Mouse (Mus musculus) liver, embryonic 14.5 days (tissue): Measurements from ENCODE around the gene Ppp1r36. TPM values are rescaled to one million over a fixed set of nuclear protein-coding genes. Genes with fewer than 3 reads are reported as not detected.

ENCODE experiments used
- ATAC-seq: fragments of 200-750 bp; cut with Nextera tagmentation; 2 replicates; pipeline ENCODE4 v1.8.0; 2017; ENCODE audit warnings: moderate number of reproducible peaks, mild to moderate bottlenecking, moderate library complexity; ENCODE audit not compliant: insufficient read depth
- DNase-seq, 3 experiments: peaks; one replicate each; pipeline ENCODE4 v3.0.0-alpha.2; 2012 to 2013; ENCODE audit warnings: low read depth in 3 of 3, low spot score in 3 of 3
- H3K27ac ChIP-seq: fragments of 300-500 bp; sonication (generic); 2 replicates; pipeline ENCODE4 v1.5.1; 2014; ENCODE audit warnings: moderate library complexity, mild to moderate bottlenecking, control low read depth, inconsistent platforms
- H3K27me3 ChIP-seq: fragments of 300-500 bp; sonication (generic); 2 replicates; pipeline ENCODE4 v1.6.1; 2014; ENCODE audit warnings: mild to moderate bottlenecking, low read length, moderate library complexity; ENCODE audit not compliant: control insufficient read depth, insufficient read depth
- H3K36me3 ChIP-seq: fragments of 300-500 bp; sonication (generic); replicated peaks from 2 replicates; pipeline ENCODE4 v1.6.1; 2014; ENCODE audit warnings: low read depth; ENCODE audit not compliant: control insufficient read depth, insufficient read depth
- H3K4me1 ChIP-seq, 2 experiments: fragments of 200-500 bp in 1 of 2; fragments of 300-500 bp in 1 of 2; sonication (generic) in 1 of 2; replicated peaks; 2 replicates each; pipeline ENCODE4 v1.6.1; 2012 to 2014; ENCODE audit warnings: antibody characterized with exemption in 1 of 2, inconsistent platforms in 1 of 2, low read length in 1 of 2; ENCODE audit not compliant: control insufficient read depth in 2 of 2, insufficient read depth in 2 of 2
- H3K4me2 ChIP-seq: fragments of 300-500 bp; sonication (generic); 2 replicates; pipeline ENCODE4 v1.6.1; 2014; ENCODE audit warnings: low read depth, mild to moderate bottlenecking, control low read depth, moderate library complexity
- H3K4me3 ChIP-seq, 2 experiments: fragments of 200-500 bp in 1 of 2; fragments of 300-500 bp in 1 of 2; sonication (generic) in 1 of 2; 2 replicates each; pipeline ENCODE4 v1.5.1; 2012 to 2014; ENCODE audit warnings: low read depth in 2 of 2, low read length in 2 of 2, mild to moderate bottlenecking in 2 of 2, control low read depth in 1 of 2, inconsistent platforms in 1 of 2, moderate library complexity in 1 of 2; ENCODE audit not compliant: insufficient read depth in 1 of 2
- H3K9ac ChIP-seq: fragments of 300-500 bp; sonication (generic); replicated peaks from 2 replicates; pipeline ENCODE4 v1.6.1; 2014; ENCODE audit warnings: mild to moderate bottlenecking, control low read depth, moderate library complexity
- H3K9me3 ChIP-seq: fragments of 300-500 bp; sonication (generic); 2 replicates; pipeline ENCODE4 v1.6.1; 2016; ENCODE audit warnings: low read length, mixed read lengths; ENCODE audit not compliant: control insufficient read depth
- CTCF ChIP-seq: IDR thresholded peaks from 2 replicates; pipeline ENCODE4 v1.5.1; 2016; ENCODE audit warnings: antibody characterized with exemption, low read depth, control low read depth
- EP300 ChIP-seq: IDR thresholded peaks from 2 replicates; pipeline ENCODE4 v1.6.1; 2016; ENCODE audit warnings: antibody characterized with exemption, low read depth
- WGBS: fragments of 180-500 bp; shearing (Covaris S2); extraction: QIAGEN DNeasy Blood & Tissue Kit; methylation state at CpG from one replicate; pipeline ENCODE4 v1.1.7; 2014; ENCODE audit not compliant: insufficient replicate concordance; 5-methylcytosine and 5-hydroxymethylcytosine counted together
- polyA plus RNA-seq, 2 experiments: library from polyadenylated mRNA; depleted of rRNA in 1 of 2; stranded (reverse) in 1 of 2; unstranded in 1 of 2; fragments of >200 nt; fragmentation: Nextera tagmentation in 1 of 2; extraction: Ambion mirVana in 1 of 2; gene quantifications; 2 replicates each; pipeline versions ENCODE4 v1.2.1 to v1.2.3; 2012 to 2014

Gene Ppp1r36
- polyA plus RNA-seq, 2 experiments: 0.04 TPM; not detected in 1

DNA sequence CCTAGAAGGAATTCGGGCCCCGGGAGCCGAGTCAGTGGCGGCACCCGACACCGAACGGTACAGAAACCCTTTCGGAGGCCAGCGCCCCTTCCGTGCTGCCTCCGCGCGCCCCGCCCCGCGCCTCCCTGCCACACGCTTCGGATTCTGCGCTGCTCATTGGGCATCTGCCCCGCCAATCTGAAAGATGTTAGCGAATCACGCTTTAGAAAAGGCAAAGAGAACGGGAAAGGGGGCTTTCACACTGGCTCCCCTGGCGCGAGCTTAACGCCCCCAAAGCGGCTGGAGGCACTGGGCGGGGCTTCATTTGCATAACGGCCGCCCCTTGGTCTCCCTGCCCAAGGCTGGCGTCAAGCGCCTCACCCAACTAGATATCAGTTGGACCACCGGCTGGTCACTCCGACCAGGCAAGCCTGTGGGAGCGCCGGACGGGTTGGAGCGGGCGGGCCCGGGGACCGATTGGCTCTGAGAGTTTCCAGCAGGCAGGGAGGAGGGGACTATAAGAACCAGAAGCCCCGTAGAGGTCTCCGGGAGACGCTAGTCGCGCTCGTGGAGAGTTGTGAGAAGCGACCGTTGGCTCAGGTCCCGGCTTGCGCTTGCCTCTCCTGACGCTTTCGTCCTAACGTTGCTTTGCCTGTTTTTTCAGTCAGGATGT, 13.3 kb upstream of the Ppp1r36 start, which contains the start of gene Hspa2:
Gene Hspa2 (plus strand): TSS at position 291 of the 652 bp plus-strand sequence.
- Histone ChIP-seq H3K36me3 (no peaks in the 10 kb centered on the region), H3K27ac (peak within 1 kb of the TSS; percentile 46), H3K4me3 (peak within 1 kb of the TSS; percentile 74 to 86), H3K27me3 (peaks cover 36% of the 10 kb centered on the region), H3K4me2 (peak within 1 kb of the TSS; percentile 97), H3K9ac (peak within 1 kb of the TSS; percentile 78), H3K9me3 (no peaks in the 10 kb centered on the region), H3K4me1 (peaks cover 0 to 14% of the 10 kb centered on the region in 2 experiments)
- WGBS: under 1% methylated on average over 54 of the region's 54 CpGs
- DNase-seq: peak; percentile 95 to 96 (median 95)
- TF ChIP-seq CTCF (no peak), EP300 (no peak)
- ATAC-seq: peak; percentile 91

DNA sequence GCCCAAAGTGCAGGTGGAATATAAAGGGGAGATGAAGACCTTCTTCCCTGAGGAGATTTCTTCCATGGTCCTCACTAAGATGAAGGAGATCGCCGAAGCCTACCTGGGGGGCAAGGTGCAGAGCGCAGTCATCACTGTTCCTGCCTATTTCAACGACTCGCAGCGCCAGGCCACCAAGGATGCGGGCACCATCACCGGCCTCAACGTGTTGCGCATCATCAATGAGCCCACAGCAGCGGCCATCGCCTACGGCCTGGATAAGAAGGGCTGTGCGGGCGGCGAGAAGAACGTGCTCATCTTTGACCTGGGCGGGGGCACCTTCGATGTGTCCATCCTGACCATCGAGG, 12.5 kb upstream of the Ppp1r36 start:
- peaks cover 36% of the 10 kb centered on the region for H3K27me3 ChIP-seq
- ATAC-seq (no peak), DNase-seq (no peak)
- TF ChIP-seq EP300 (no peak), CTCF (no peak)
- peak overlapping the region; percentile 97 for H3K4me2 ChIP-seq
- no peak overlapping the region for H3K27ac ChIP-seq
- peaks cover 0 to 14% of the 10 kb centered on the region in 2 experiments for H3K4me1 ChIP-seq
- H3K9ac ChIP-seq: no peak overlapping the region
- H3K36me3 ChIP-seq: no peaks in the 10 kb centered on the region
- 9% methylated on average over 20 of the region's 20 CpGs for WGBS
- no peaks in the 10 kb centered on the region for H3K9me3 ChIP-seq
- peak overlapping the region; percentile 74 to 86; a peak in 3 of 4 replicates for H3K4me3 ChIP-seq

DNA sequence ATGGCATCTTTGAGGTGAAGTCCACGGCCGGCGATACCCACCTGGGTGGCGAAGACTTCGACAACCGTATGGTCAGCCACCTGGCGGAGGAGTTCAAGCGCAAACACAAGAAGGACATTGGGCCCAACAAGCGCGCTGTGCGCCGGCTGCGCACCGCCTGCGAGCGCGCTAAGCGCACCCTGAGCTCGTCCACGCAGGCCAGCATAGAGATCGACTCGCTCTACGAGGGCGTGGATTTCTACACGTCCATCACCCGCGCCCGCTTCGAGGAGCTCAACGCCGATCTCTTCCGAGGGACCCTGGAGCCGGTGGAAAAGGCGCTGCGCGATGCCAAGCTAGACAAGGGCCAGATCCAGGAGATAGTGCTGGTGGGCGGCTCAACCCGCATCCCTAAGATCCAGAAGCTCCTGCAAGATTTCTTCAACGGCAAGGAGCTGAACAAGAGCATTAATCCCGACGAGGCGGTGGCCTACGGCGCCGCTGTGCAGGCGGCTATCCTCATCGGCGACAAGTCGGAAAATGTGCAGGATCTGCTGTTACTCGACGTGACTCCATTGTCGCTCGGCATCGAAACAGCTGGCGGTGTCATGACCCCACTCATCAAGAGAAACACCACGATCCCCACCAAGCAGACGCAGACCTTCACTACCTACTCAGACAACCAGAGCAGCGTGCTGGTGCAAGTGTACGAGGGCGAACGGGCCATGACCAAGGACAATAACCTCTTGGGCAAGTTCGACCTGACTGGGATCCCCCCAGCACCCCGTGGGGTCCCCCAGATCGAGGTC, 12.0 kb upstream of the Ppp1r36 start:
- Histone ChIP-seq H3K9ac (no peak overlapping the region), H3K4me2 (peak overlapping the region; percentile 97), H3K27me3 (peaks cover 36% of the 10 kb centered on the region), H3K9me3 (no peaks in the 10 kb centered on the region), H3K27ac (no peak overlapping the region), H3K4me3 (peak overlapping the region; percentile 18 to 86; a peak in 3 of 4 replicates), H3K36me3 (no peaks in the 10 kb centered on the region), H3K4me1 (peaks cover 0 to 14% of the 10 kb centered on the region in 2 experiments)
- DNase-seq (no peak), ATAC-seq (no peak)
- TF ChIP-seq EP300 (no peak), CTCF (no peak)
- 6% methylated on average over 64 of the region's 64 CpGs for WGBS

DNA sequence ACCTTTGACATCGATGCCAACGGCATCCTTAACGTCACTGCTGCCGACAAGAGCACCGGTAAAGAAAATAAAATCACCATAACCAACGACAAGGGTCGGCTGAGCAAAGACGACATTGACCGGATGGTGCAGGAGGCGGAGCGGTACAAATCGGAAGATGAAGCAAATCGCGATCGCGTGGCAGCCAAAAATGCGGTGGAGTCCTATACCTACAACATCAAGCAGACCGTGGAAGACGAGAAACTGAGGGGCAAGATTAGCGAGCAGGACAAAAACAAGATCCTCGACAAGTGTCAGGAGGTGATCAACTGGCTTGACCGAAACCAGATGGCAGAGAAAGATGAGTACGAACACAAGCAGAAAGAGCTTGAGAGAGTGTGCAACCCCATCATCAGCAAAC, 11.4 kb upstream of the Ppp1r36 start:
- peaks cover 0 to 14% of the 10 kb centered on the region in 2 experiments for H3K4me1 ChIP-seq
- H3K4me2 ChIP-seq: peak overlapping the region; percentile 97
- WGBS: 4% methylated on average over 23 of the region's 23 CpGs
- peaks cover 36% of the 10 kb centered on the region for H3K27me3 ChIP-seq
- no peaks in the 10 kb centered on the region for H3K36me3 ChIP-seq
- TF ChIP-seq CTCF: no peak
- TF ChIP-seq EP300: no peak
- no peak overlapping the region for H3K9ac ChIP-seq
- DNase-seq (no peak), ATAC-seq (no peak)
- H3K9me3 ChIP-seq: no peaks in the 10 kb centered on the region
- peak overlapping the region; percentile 11 to 18; a peak in 3 of 4 replicates for H3K4me3 ChIP-seq
- no peak overlapping the region for H3K27ac ChIP-seq

DNA sequence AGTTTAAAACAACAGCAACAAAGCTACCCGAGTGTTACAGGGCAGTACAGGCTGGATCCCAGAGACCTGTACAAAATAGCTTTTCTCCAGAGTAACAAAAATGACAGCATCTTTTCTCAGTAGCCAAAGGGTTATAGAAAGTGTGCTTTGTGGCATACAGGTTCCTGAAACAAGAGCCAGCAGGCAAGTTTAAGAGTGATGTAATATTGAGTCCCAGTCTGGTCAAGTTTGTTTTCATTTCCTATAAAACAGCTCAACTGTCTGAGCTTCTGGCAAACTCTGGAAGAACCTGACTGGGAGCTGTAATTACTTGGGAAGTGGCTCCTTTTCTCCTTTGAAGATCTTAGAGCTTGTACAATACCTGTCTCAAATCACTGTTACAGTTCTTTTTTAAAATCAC, 10.2 kb upstream of the Ppp1r36 start:
- no peak overlapping the region for H3K4me3 ChIP-seq
- no peak overlapping the region for H3K27ac ChIP-seq
- DNase-seq (no peak), ATAC-seq (no peak)
- H3K27me3 ChIP-seq: peaks cover 36% of the 10 kb centered on the region
- no peak overlapping the region for H3K4me2 ChIP-seq
- TF ChIP-seq CTCF (no peak), EP300 (no peak)
- no peaks in the 10 kb centered on the region for H3K9me3 ChIP-seq
- WGBS: 46% methylated on average over 1 of the region's 1 CpGs
- H3K36me3 ChIP-seq: no peaks in the 10 kb centered on the region
- H3K4me1 ChIP-seq: peaks cover 0 to 14% of the 10 kb centered on the region in 2 experiments; a peak in 3 of 4 replicates
- no peak overlapping the region for H3K9ac ChIP-seq
